Mouse (Mus musculus) C2C12 (cell line): ENCODE measurements around the gene Klhl26. TPM values are rescaled to one million over a fixed set of nuclear protein-coding genes. Genes with fewer than 3 reads are reported as not detected.

Source experiments
- H3K27me3 ChIP-seq: one replicate; pipeline ENCODE4 v1.6.1; 2011; ENCODE audit not compliant: control insufficient read depth, insufficient read depth, insufficient read length
- H3K36me3 ChIP-seq: one replicate; pipeline ENCODE4 v1.6.1; 2011; ENCODE audit not compliant: control insufficient read depth, insufficient read depth
- H3K4me3 ChIP-seq: one replicate; pipeline ENCODE4 v1.5.1; 2011; ENCODE audit warnings: mild to moderate bottlenecking, control low read depth; ENCODE audit not compliant: poor library complexity, insufficient read depth, severe bottlenecking
- H3K79me2 ChIP-seq: one replicate; pipeline ENCODE4 v1.6.1; 2011; ENCODE audit not compliant: control insufficient read depth, insufficient read depth
- H3K79me3 ChIP-seq: one replicate; pipeline ENCODE4 v1.6.1; 2011; ENCODE audit warnings: low read depth, control low read depth
- H3ac ChIP-seq: one replicate; pipeline ENCODE3; 2011; ENCODE audit warnings: low read depth; ENCODE audit not compliant: control insufficient read depth, insufficient read length
- CEBPB ChIP-seq: IDR thresholded peaks from one replicate; pipeline ENCODE4 v1.6.1; 2011; ENCODE audit warnings: low read depth, mild to moderate bottlenecking, control low read depth, moderate library complexity
- CTCF ChIP-seq: IDR thresholded peaks from one replicate; pipeline ENCODE4 v1.5.1; 2011; ENCODE audit not compliant: control insufficient read depth, insufficient read depth, insufficient read length
- FOSL1 ChIP-seq: IDR thresholded peaks from one replicate; pipeline ENCODE4 v1.8.0; 2011; ENCODE audit warnings: mild to moderate bottlenecking, low read length; ENCODE audit not compliant: poor library complexity, insufficient read depth, severe bottlenecking
- MAX ChIP-seq: IDR thresholded peaks from one replicate; pipeline ENCODE4 v1.6.1; 2011; ENCODE audit warnings: mild to moderate bottlenecking, control low read depth
- MYOD1 ChIP-seq: IDR thresholded peaks from one replicate; pipeline ENCODE4 v1.6.1; 2011; ENCODE audit warnings: low read depth; ENCODE audit not compliant: control insufficient read depth, insufficient read length
- MYOG ChIP-seq: IDR thresholded peaks from one replicate; pipeline ENCODE4 v1.6.1; 2011; ENCODE audit not compliant: control insufficient read depth, insufficient read length; ENCODE audit errors: extremely low read depth
- USF1 ChIP-seq: IDR thresholded peaks from one replicate; pipeline ENCODE4 v1.6.1; 2011; ENCODE audit warnings: low read depth, mild to moderate bottlenecking, control low read depth, moderate library complexity
- polyA plus RNA-seq: library from polyadenylated mRNA; unstranded; fragments of >200 nt; fragmentation: generic; extraction: Trizol; gene quantifications from one replicate; pipeline ENCODE4 v1.2.1, GENCODE M21; 2012; ENCODE audit warnings: missing spikeins

Gene Klhl26
- polyA plus RNA-seq, 1 experiment: 34.4 TPM

GRCm38 (mm10) chr8:70409455-70409871 lies 67.3 kb downstream of the Klhl26 start:
- TF ChIP-seq CTCF (no peak), MAX (no peak), USF1 (no peak)
- Histone ChIP-seq H3K27me3 (no peaks in the 10 kb centered on the region), H3K36me3 (peaks cover 7% of the 10 kb centered on the region), H3K79me2 (peaks cover 7% of the 10 kb centered on the region), H3K79me3 (peaks cover 2% of the 10 kb centered on the region), H3ac (no peak overlapping the region), H3K4me3 (no peak overlapping the region)

GRCm38 (mm10) chr8:70409019-70409418 lies 67.7 kb downstream of the Klhl26 start:
- TF ChIP-seq CTCF (no peak), MYOG (no peak), MAX (no peak), FOSL1 (no peak), USF1 (no peak), CEBPB (no peak), MYOD1 (no peak)
- Histone ChIP-seq H3K4me3 (no peak overlapping the region), H3K79me3 (peaks cover 2% of the 10 kb centered on the region), H3K79me2 (peaks cover 5% of the 10 kb centered on the region), H3K36me3 (peaks cover 8% of the 10 kb centered on the region), H3ac (no peak overlapping the region), H3K27me3 (no peaks in the 10 kb centered on the region)

- Histone ChIP-seq H3ac (no peak overlapping the region), H3K79me2 (no peaks in the 10 kb centered on the region), H3K79me3 (peaks cover 2% of the 10 kb centered on the region), H3K4me3 (no peak overlapping the region), H3K27me3 (no peaks in the 10 kb centered on the region), H3K36me3 (peaks cover 4% of the 10 kb centered on the region)
- TF ChIP-seq CTCF (no peak), USF1 (no peak), FOSL1 (no peak), MAX (no peak), MYOD1 (no peak), CEBPB (no peak), MYOG (no peak)
Observed at GRCm38 (mm10) chr8:70408301-70408700, 68.5 kb downstream of the Klhl26 start.

GRCm38 (mm10) chr8:70406427-70407069 lies 70.2 kb downstream of the Klhl26 start:
- Histone ChIP-seq H3K27me3 (no peaks in the 10 kb centered on the region), H3K79me3 (no peaks in the 10 kb centered on the region), H3K79me2 (no peaks in the 10 kb centered on the region), H3K4me3 (no peak overlapping the region), H3K36me3 (peaks cover 4% of the 10 kb centered on the region), H3ac (no peak overlapping the region)
- TF ChIP-seq CTCF (no peak), MYOD1 (no peak), USF1 (no peak), MAX (no peak), CEBPB (no peak), MYOG (no peak), FOSL1 (no peak)

GRCm38 (mm10) chr8:70405189-70405588 lies 71.6 kb downstream of the Klhl26 start:
- H3K27me3 ChIP-seq: no peaks in the 10 kb centered on the region
- no peak overlapping the region for H3ac ChIP-seq
- peaks cover 4% of the 10 kb centered on the region for H3K36me3 ChIP-seq
- H3K79me3 ChIP-seq: no peaks in the 10 kb centered on the region
- H3K4me3 ChIP-seq: no peak overlapping the region
- no peaks in the 10 kb centered on the region for H3K79me2 ChIP-seq
- TF ChIP-seq MAX: no peak
- TF ChIP-seq USF1: no peak
- TF ChIP-seq MYOG: no peak
- no peak for TF ChIP-seq FOSL1
- TF ChIP-seq MYOD1: no peak
- TF ChIP-seq CTCF: no peak
- TF ChIP-seq CEBPB: no peak

GRCm38 (mm10) chr8:70404212-70404611 lies 72.6 kb downstream of the Klhl26 start:
- H3K4me3 ChIP-seq: no peak overlapping the region
- no peak overlapping the region for H3ac ChIP-seq
- H3K36me3 ChIP-seq: peaks cover 4% of the 10 kb centered on the region
- no peaks in the 10 kb centered on the region for H3K79me2 ChIP-seq
- no peaks in the 10 kb centered on the region for H3K27me3 ChIP-seq
- TF ChIP-seq CEBPB: no peak
- TF ChIP-seq MYOD1: no peak
- no peak for TF ChIP-seq USF1
- no peak for TF ChIP-seq MAX
- no peak for TF ChIP-seq FOSL1
- TF ChIP-seq MYOG: no peak
- no peaks in the 10 kb centered on the region for H3K79me3 ChIP-seq

Other genes starting within 250 kb of the Klhl26 start
- 7.8 TPM for gene Sugp2, start 242.7 kb downstream of the Klhl26 start, polyA plus RNA-seq
- 48.5 TPM for gene Armc6, start 242.5 kb downstream of the Klhl26 start, polyA plus RNA-seq
- gene Homer3, start 194.1 kb downstream of the Klhl26 start, polyA plus RNA-seq: 66.5 TPM
- gene Ddx49, start 174.5 kb downstream of the Klhl26 start, polyA plus RNA-seq: 136 TPM
- gene Cope, start 174.4 kb downstream of the Klhl26 start, polyA plus RNA-seq: 158 TPM
- gene Cers1, start 161.2 kb downstream of the Klhl26 start, polyA plus RNA-seq: 0.23 TPM
- 0.16 TPM for gene Gdf1, start 147.2 kb downstream of the Klhl26 start, polyA plus RNA-seq
- 47.2 TPM for gene Upf1, start 123.7 kb downstream of the Klhl26 start, polyA plus RNA-seq
- 0.20 TPM for gene Comp, start 103.4 kb downstream of the Klhl26 start, polyA plus RNA-seq
- gene Crtc1, start 37.4 kb downstream of the Klhl26 start, polyA plus RNA-seq: 11.7 TPM
- gene Tmem59l, start 10.4 kb upstream of the Klhl26 start, polyA plus RNA-seq: 0.36 TPM
- gene Crlf1, start 16.2 kb upstream of the Klhl26 start, polyA plus RNA-seq: 294 TPM
- 199 TPM for gene Rex1bd, start 29.8 kb upstream of the Klhl26 start, polyA plus RNA-seq
- 1,556 TPM for gene Uba52, start 33.8 kb upstream of the Klhl26 start, polyA plus RNA-seq
- 256 TPM for gene Fkbp8, start 50.8 kb upstream of the Klhl26 start, polyA plus RNA-seq
- 47.5 TPM for gene Kxd1, start 51.0 kb upstream of the Klhl26 start, polyA plus RNA-seq
- gene Ell, start 62.5 kb upstream of the Klhl26 start, polyA plus RNA-seq: 12.3 TPM
- 78.6 TPM for gene Isyna1, start 117.4 kb upstream of the Klhl26 start, polyA plus RNA-seq
- gene Ssbp4, start 131.9 kb upstream of the Klhl26 start, polyA plus RNA-seq: 193 TPM
- gene Lrrc25, start 139.2 kb upstream of the Klhl26 start, polyA plus RNA-seq: not detected
- 20.9 TPM for gene Gdf15, start 155.5 kb upstream of the Klhl26 start, polyA plus RNA-seq
- gene Pgpep1, start 183.4 kb upstream of the Klhl26 start, polyA plus RNA-seq: 34.9 TPM
- 300 TPM for gene Lsm4, start 196.3 kb upstream of the Klhl26 start, polyA plus RNA-seq
- 128 TPM for gene Jund, start 222.0 kb upstream of the Klhl26 start, polyA plus RNA-seq
- gene Iqcn, start 226.5 kb upstream of the Klhl26 start, polyA plus RNA-seq: 0.01 TPM
- not detected for gene Gm3336, start 241.6 kb upstream of the Klhl26 start, polyA plus RNA-seq
- 0.01 TPM for gene Pde4c, start 246.8 kb upstream of the Klhl26 start, polyA plus RNA-seq